Mouse (Mus musculus) testis, adult 2 months (tissue): ENCODE results near the gene Lrig3. TPM values are rescaled to one million over a fixed set of nuclear protein-coding genes. Genes with fewer than 3 reads are reported as not detected.

Experiments used
- H3K27ac ChIP-seq: fragments of 200-500 bp; 2 replicates; pipeline ENCODE4 v1.5.1; 2012; ENCODE audit warnings: low read depth, low read length; ENCODE audit not compliant: control insufficient read depth, insufficient read depth
- H3K27me3 ChIP-seq: fragments of 200-500 bp; 2 replicates; pipeline ENCODE4 v1.6.1; 2012; ENCODE audit warnings: mild to moderate bottlenecking, low read length, moderate library complexity; ENCODE audit not compliant: control insufficient read depth, insufficient read depth
- H3K36me3 ChIP-seq: fragments of 200-500 bp; 2 replicates; pipeline ENCODE4 v1.6.1; 2012; ENCODE audit warnings: mild to moderate bottlenecking, low read length; ENCODE audit not compliant: control insufficient read depth, insufficient read depth
- H3K4me1 ChIP-seq: fragments of 200-500 bp; 2 replicates; pipeline ENCODE4 v1.6.1; 2012; ENCODE audit warnings: low read length; ENCODE audit not compliant: control insufficient read depth, insufficient read depth
- H3K4me3 ChIP-seq: fragments of 200-500 bp; 2 replicates; pipeline ENCODE4 v1.5.1; 2012; ENCODE audit warnings: low read depth, mild to moderate bottlenecking, low read length, moderate library complexity, mixed read lengths; ENCODE audit not compliant: control insufficient read depth
- CTCF ChIP-seq: fragments of 200-500 bp; IDR thresholded peaks from 2 replicates; pipeline ENCODE4 v1.5.1; 2012; ENCODE audit warnings: low read depth, mild to moderate bottlenecking, inconsistent platforms, low read length, moderate library complexity; ENCODE audit not compliant: control insufficient read depth, insufficient read depth, insufficient replicate concordance
- POLR2A ChIP-seq: fragments of 200-500 bp; IDR thresholded peaks from 2 replicates; pipeline ENCODE4 v1.6.1; 2012; ENCODE audit warnings: low read depth, mild to moderate bottlenecking, inconsistent platforms, low read length, moderate library complexity; ENCODE audit not compliant: control insufficient read depth
- polyA plus RNA-seq: library from polyadenylated mRNA; depleted of rRNA; stranded (reverse); fragments of >200 nt; gene quantifications from 2 replicates; pipeline ENCODE4 v1.2.3, GENCODE M21; 2012

The Lrig3 gene
- polyA plus RNA-seq, 1 experiment = 2.2 TPM

DNA sequence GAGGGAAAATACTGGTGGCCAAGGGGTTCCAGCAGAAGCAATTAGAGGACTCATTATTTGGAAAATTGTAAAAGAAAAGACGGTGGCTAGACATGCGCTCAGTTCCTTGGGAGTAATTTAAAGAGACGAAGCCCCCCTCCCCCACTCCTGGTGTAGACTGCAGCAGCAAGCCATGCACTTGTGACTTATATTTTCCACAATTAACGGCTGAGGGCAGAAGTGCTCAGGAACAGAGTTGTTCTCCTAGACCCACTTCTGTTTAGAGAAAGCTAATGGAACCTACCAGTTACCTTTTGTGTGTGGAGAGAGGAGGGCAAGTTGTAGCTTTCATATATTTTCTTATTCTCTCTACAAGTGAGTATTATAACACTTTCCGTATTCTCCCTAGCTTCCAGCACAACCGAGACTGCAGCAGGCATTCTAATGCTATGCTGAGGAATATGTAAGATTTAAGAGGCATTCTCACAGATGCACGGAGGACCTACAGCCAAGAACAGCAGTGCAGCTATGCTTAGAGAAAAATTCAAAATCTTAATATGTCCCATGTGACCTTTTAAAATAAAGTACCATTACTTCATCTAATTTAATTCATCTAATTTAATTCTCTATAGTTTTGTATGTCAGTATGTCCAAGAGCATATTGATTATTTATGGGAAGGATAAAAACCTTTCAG lies 63.6 kb downstream of the Lrig3 start:
- H3K36me3 ChIP-seq = no peaks in the 10 kb centered on the region
- no peaks in the 10 kb centered on the region for H3K27me3 ChIP-seq
- H3K4me1 ChIP-seq = no peaks in the 10 kb centered on the region
- H3K4me3 ChIP-seq = no peak overlapping the region
- no peak for TF ChIP-seq POLR2A
- no peak for TF ChIP-seq CTCF
- no peak overlapping the region for H3K27ac ChIP-seq

DNA sequence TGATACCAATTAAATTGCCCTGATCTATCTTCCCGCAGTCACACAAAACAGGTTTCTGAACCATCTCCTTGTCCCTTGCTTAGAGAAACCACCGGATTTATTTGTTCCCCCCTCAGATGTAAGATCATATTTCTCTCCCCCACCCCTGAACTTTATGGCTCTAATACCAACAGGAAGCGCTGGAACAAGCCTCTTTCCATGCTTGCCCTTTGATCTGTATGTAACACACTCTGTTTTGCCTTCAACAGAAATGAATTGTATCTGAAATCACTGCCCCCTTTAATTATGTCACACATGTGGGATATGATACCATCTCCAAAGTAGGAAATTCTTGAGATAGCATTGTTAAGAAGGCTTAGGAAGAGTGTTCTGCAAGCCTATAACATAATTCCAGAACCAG lies 90.9 kb downstream of the Lrig3 start:
- TF ChIP-seq POLR2A (no peak), CTCF (no peak)
- no peaks in the 10 kb centered on the region for H3K36me3 ChIP-seq
- H3K27ac ChIP-seq = no peak overlapping the region
- H3K4me3 ChIP-seq = no peak overlapping the region
- no peaks in the 10 kb centered on the region for H3K27me3 ChIP-seq
- H3K4me1 ChIP-seq = no peaks in the 10 kb centered on the region

DNA sequence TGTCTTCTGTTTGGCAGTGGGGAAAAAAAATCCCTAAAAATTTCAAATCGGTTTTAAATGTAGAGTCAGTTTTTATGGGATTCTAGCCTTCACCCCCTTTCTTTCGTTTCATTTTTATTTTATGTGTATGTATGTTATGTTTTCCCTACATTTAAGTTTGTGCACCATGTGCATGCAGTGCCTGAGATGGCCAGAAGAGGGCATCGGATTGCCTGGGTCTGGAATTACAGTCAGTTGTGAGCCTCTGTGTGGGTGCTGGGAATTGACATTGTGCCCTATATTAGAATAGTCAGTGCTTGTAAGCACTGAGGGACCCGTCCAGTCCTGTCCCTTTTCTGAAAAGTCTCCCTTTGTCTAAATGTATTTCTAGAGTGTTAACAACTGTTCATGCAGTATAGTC lies 96.8 kb downstream of the Lrig3 start:
- no peaks in the 10 kb centered on the region for H3K27me3 ChIP-seq
- no peaks in the 10 kb centered on the region for H3K4me1 ChIP-seq
- no peak overlapping the region for H3K4me3 ChIP-seq
- no peak overlapping the region for H3K27ac ChIP-seq
- no peak for TF ChIP-seq POLR2A
- peak; percentile 65; the same call in 1 of the 2 replicates for TF ChIP-seq CTCF
- no peaks in the 10 kb centered on the region for H3K36me3 ChIP-seq
